Mouse (Mus musculus): ENCODE results near the gene Olfr262.
"Not testable (repeated sequence)": the region's sequence is repeated elsewhere in the genome, so short reads cannot be mapped to it uniquely, and the experiment has no call there.

Olfr262 gene

DNA sequence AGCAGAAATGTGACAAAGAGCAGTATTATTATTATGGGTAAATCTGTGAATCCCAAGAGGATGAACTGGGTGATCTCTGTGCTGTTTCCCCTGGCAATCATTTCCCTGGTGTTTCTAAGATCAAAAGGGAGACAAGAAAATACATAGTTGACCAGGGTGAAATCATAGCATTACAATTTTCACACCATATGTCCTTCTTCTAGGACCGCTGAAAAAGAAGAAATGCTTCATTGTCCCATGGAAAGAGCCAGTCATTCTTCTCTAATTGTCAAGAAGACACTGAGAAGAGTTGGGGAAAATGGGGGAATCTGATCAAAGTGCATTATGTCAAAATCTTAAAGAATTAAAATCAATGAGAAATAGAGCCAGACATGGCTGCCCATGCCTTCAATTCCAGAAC lies at the start of gene Olfr262:
Gene Olfr262, minus strand, starts transcription at position 101 of the 400 bp plus-strand sequence.
- in situ Hi-C loops (cut with MboI, MseI): no loop called here

DNA sequence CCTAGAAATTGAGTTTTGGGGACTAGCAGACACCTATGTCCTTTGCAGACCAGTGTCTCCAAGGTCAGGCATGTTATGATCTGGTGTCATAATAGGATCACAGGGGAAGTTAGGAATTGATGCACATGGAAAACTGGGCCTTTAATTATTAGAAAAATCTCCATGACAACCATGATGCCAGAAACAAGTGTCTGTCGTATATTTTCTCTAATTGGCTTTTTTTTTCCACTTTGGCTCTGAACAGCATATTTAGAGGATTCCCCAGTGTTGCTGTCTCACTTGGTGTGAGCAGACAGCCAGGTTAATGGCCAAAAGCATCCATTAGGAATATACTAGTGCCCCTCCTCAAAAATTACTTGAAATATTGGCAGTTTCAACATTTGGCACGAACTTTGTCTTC lies 38.1 kb upstream of the Olfr262 start, which contains the start of gene Olfr1434:
Gene Olfr1434, plus strand, starts transcription at position 301 of the 400 bp plus-strand sequence.
- in situ Hi-C loops (cut with MboI, MseI): no loop called here

GRCm38 (mm10) chr19:12260732-12261131 lies 19.3 kb upstream of the Olfr262 start, which contains the start of gene Olfr235:
Olfr235 (plus strand) TSS chr19:12261032.
- in situ Hi-C loops (cut with MboI, MseI): no loop called here

DNA sequence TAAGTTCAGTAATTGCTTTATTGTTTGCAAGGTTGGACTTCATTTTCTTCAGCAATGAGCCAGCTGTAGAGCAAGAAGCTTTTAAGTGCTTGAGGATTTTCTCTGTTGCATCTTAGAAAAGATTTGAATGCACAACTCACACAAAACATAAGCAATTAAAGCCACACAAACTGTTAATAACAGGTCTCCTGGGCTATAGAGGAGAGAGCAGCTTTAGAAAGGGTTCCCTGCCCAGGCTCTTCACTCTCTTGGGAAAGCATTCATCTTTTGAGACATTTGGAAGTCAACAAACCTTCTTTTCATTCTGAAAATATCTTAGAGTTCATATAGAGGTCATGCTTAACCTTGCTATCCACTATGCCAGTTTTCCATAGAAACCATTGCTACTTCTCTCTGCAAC lies 9.0 kb downstream of the Olfr262 start, which contains the start of gene Olfr1432:
Gene Olfr1432, minus strand, starts transcription at position 101 of the 400 bp plus-strand sequence.
- in situ Hi-C loops (cut with MboI, MseI): not testable (repeated sequence)

GRCm38 (mm10) chr19:12200334-12200733 lies 41.1 kb downstream of the Olfr262 start, which contains the start of gene Olfr1431:
Olfr1431 (plus strand) TSS chr19:12200634.
- in situ Hi-C loops (cut with MboI, MseI): no loop called here

GRCm38 (mm10) chr19:12199076-12199475 lies 42.4 kb downstream of the Olfr262 start:
- in situ Hi-C loops (cut with MboI, MseI): not testable (repeated sequence)

Data from T-helper 2 cell (primary cell).